Mouse (Mus musculus): ENCODE data around the gene Pdzph1.

Gene Pdzph1

GRCm38 (mm10) chr17:58923316-58923866 is 67.8 kb downstream of the Pdzph1 start:
- no peak for DNase-seq (ENCODE audit: low spot score in 2 of 2)

- no peak for DNase-seq (ENCODE audit: low spot score in 2 of 2)
Observed at GRCm38 (mm10) chr17:58922821-58923220, 68.4 kb downstream of the Pdzph1 start.

- DNase-seq (ENCODE audit: low spot score in 2 of 2) = no peak
Observed at GRCm38 (mm10) chr17:58919927-58920326, 71.2 kb downstream of the Pdzph1 start.

GRCm38 (mm10) chr17:58919061-58919460 is 72.1 kb downstream of the Pdzph1 start:
- DNase-seq (ENCODE audit: low spot score in 2 of 2) = peak in 1 of 2 experiments; percentile 27

- DNase-seq (ENCODE audit: low spot score in 2 of 2) = no peak
Observed at GRCm38 (mm10) chr17:58918539-58918938, 72.6 kb downstream of the Pdzph1 start.

- no peak for DNase-seq (ENCODE audit: low spot score in 2 of 2)
Observed at GRCm38 (mm10) chr17:58911564-58911963, 79.6 kb downstream of the Pdzph1 start.

GRCm38 (mm10) chr17:58909061-58909661 is 82.0 kb downstream of the Pdzph1 start:
- DNase-seq (ENCODE audit: low spot score in 2 of 2) = peak in 1 of 2 experiments; percentile 67

GRCm38 (mm10) chr17:58906001-58906400 is 85.2 kb downstream of the Pdzph1 start:
- no peak for DNase-seq (ENCODE audit: low spot score in 2 of 2)

- no peak for DNase-seq (ENCODE audit: low spot score in 2 of 2)
Observed at GRCm38 (mm10) chr17:58891488-58892210, 99.5 kb downstream of the Pdzph1 start.

- no peak for DNase-seq (ENCODE audit: low spot score in 2 of 2)
Observed at GRCm38 (mm10) chr17:58889905-58890645, 101.1 kb downstream of the Pdzph1 start.

- no peak for DNase-seq (ENCODE audit: low spot score in 2 of 2)
Observed at GRCm38 (mm10) chr17:58884393-58884792, 106.8 kb downstream of the Pdzph1 start.

GRCm38 (mm10) chr17:58873356-58873755 is 117.8 kb downstream of the Pdzph1 start:
- DNase-seq (ENCODE audit: low spot score in 2 of 2) = no peak

- no peak for DNase-seq (ENCODE audit: low spot score in 2 of 2)
Observed at GRCm38 (mm10) chr17:58870795-58871194, 120.4 kb downstream of the Pdzph1 start.

Measured in spleen, postnatal 10 days (tissue).